Mouse (Mus musculus) megakaryocyte, embryonic 14.5 days (primary cell): ENCODE data around the gene Enkur.

ENCODE experiments used
- FLI1 ChIP-seq: IDR thresholded peaks from 2 replicates; pipeline ENCODE4 v1.6.1; 2012; ENCODE audit warnings: low read length, inconsistent platforms, mixed read lengths
- GATA1 ChIP-seq: IDR thresholded peaks from 3 replicates; pipeline ENCODE4 v1.6.1; 2012; ENCODE audit warnings: mixed read lengths, low read length, inconsistent platforms, borderline replicate concordance

- TF ChIP-seq GATA1 (no peak), FLI1 (no peak)
These were observed 51.7 kb downstream of the Enkur start for GRCm38 (mm10) chr2:21153469-21153868.
